Mouse (Mus musculus) neutrophil, adult 83 days (primary cell): ENCODE results near the gene Usp44. TPM values are rescaled to one million over a fixed set of nuclear protein-coding genes. Genes with fewer than 3 reads are reported as not detected.

ENCODE experiments used
- total RNA-seq, 2 experiments: library from RNA; stranded (reverse); gene quantifications; one replicate each; pipeline ENCODE4 v1.2.4; 2023

Usp44 gene
- total RNA-seq: under 1 TPM in 1 of 2 experiments, not detected in 1; 0.20 TPM

DNA sequence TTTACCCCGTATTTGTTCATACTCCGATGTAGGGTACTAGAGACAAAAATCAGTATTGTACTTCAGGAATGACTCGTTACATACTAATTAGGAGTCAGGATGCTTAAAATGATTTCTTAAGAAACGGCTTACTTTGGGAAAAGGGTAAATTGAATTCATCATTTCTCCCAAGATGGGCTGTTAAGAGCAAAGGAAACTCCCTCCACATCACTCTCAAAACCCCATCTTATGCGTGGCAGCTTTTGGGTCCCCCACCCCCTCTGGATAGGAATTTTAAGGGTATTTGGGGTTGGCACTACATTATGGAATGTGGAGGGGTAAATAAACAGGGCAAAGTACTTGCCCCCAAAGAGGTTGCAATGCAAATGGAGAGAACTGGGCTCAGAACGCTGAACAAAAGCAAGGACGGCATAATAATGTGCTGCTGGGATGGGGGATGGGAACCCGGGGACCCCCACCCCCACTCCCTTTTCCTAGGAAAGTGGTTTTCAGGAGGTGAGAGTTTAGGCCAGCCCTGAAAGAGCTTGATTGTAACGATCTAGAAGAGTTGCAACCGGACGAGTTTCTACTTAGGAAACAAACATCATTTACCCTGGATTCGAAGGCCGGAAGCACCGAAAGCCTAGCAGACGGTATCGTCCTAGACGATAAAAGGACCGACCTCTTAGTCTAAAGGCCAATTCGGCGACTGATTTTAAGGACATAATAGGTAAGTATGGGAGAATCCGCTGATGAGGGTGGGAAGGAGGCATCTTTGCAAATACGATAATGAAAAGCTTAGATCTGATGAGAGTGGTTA, at the start of gene Usp44:
TSS of gene Usp44 (plus strand) at position 625 of the 799 bp plus-strand sequence.

DNA sequence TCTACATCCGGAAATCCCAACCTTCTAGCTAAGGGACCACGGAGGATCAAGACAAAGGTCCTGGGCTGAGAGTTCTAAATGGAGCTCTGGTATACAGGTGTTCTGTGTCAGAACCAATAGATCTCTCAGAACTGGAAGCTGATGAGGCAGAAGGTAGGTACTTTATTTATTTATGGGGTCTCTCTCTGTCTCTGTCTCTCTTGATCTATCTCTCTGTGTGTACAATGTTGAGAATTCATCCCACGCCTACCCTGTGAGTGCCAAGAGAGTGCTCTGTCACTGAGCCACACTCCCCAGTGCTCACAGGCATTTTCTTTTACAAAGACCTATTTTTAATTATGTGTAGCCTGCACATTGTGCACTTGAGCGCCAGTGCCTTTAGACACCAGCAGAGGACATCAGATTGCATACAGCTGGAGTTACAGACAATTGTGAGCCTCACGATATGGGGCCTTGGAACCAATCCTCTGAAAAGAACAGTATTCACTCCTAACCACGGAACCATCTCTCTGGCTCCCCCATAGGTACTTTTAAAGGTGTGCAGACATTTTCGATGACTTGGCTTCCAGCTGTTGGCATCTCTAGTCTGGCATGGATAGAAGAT, 65.8 kb downstream of the Usp44 start, which contains the start of gene Metap2:
TSS of gene Metap2 (minus strand) at position 51 of the 604 bp plus-strand sequence.

Other genes starting within 250 kb of the Usp44 start
- 10 to 100 TPM; 13.3 to 21.3 TPM for gene Snrpf, start 241.8 kb upstream of the Usp44 start, total RNA-seq
- gene Ntn4, start 190.9 kb upstream of the Usp44 start, total RNA-seq: 1 to 10 TPM in 1 of 2 experiments, under 1 TPM in 1; 0.93 to 1.1 TPM
- gene Metap2, start 65.5 kb downstream of the Usp44 start, total RNA-seq: 100 to 1,000 TPM; 101 to 131 TPM
- gene Vezt, start 204.3 kb downstream of the Usp44 start, total RNA-seq: 1 to 10 TPM; 6.2 to 7.5 TPM
- 1 to 10 TPM; 2.8 to 4.3 TPM for gene Fgd6, start 204.4 kb downstream of the Usp44 start, total RNA-seq